Mouse (Mus musculus): Measurements from ENCODE around the gene Ccdc34.

- TF ChIP-seq MAFK (IDR thresholded peaks at IDR 0.05; ENCODE audit: insufficient read depth, low read depth, low read length) (no peak), CHD2 (IDR thresholded peaks at IDR 0.05; ENCODE audit: low read depth, low read length) (no peak), ZC3H11A (IDR thresholded peaks at IDR 0.05; ENCODE audit: borderline replicate concordance, low read depth, low read length) (no peak), HCFC1 (IDR thresholded peaks at IDR 0.05; ENCODE audit: borderline replicate concordance, insufficient read depth, low read length) (no peak), ZNF384 (IDR thresholded peaks at IDR 0.05; ENCODE audit: low read depth, low read length) (no peak)
Observed at GRCm38 (mm10) chr2:110038341-110038740, 20.7 kb downstream of the Ccdc34 start.
